Mouse (Mus musculus) heart, adult 2 months (tissue): ENCODE results near the gene Elovl5.

Source experiments
- CTCF ChIP-seq: fragments of 200-600 bp; IDR thresholded peaks from 2 replicates; pipeline ENCODE4 v1.8.1; 2022; ENCODE audit warnings: antibody characterized with exemption, mild to moderate bottlenecking, moderate library complexity
- POLR2A ChIP-seq: fragments of 200-500 bp; IDR thresholded peaks from 2 replicates; pipeline ENCODE4 v1.6.1; 2011; ENCODE audit warnings: mild to moderate bottlenecking, low read depth, low read length, control low read depth; ENCODE audit not compliant: insufficient read depth

DNA sequence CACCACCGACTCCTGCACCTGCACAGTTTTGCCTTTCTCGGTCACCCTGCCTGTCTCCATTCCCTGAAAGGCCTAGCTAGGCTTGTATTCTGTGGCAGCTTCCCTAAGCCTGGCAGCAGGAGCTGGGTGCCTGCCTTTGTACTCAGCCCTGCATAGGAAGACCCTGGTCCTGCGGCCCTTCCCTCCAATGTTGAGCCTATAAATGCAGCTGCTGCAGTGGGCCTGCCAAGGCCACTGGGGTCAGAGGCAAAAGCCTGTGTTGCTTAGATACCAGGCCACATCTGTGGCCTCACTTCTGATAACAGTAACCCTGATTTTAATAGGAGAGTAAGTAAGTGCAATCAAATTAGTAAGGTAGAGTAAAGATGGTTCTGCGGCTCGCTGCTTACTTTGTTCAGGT lies 14.6 kb downstream of the Elovl5 start:
- TF ChIP-seq POLR2A: no peak
- TF ChIP-seq CTCF: no peak
